8 mouse cellular contexts compared by ENCODE assay signal in the genomic region with DNA sequence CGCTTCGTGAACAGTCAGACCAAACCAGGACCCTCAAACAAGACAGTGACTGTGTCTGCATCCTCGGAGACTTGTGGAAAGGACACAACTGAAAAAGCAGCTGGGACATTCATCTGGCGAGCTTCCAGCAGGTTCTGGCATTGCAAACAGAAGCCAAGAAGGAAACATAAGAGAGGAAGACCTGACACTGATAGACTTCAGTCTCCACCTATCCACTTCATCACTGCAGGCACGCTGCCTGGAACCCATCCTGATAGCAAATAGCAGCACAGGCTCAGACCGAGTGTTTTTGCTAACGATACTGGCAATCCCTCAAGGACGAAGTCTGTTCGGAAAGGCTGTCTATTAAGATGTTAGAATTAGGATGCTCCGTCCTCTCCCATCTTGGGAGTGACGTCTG.
DNase-seq lines count a peak whose midpoint lies in the region; ATAC-seq lines count a peak whose summit lies in the region.

No protein-coding gene starts in this region.

- intact Hi-C loops in left cerebral cortex, postnatal 10 days (cut with DNase I) = no loop called here

- peak; percentile 31 for DNase-seq in adrenal gland, postnatal 25 days
- no peak for DNase-seq in adrenal gland, adult 2 months
- DNase-seq in layer of hippocampus, adult 11-12 months (ENCODE audit: low spot score) = peak; percentile 28
- DNase-seq in layer of hippocampus, adult 9-10 months (ENCODE audit: low spot score) = no peak
- peak; percentile 88 to 95 for DNase-seq in cerebellum, postnatal 14 days
- DNase-seq in left cerebral cortex, postnatal 10 days (ENCODE audit: extremely low spot score in 1 of 2, low spot score in 2 of 2) = peak; percentile 17 to 58
- DNase-seq in Muller cell, postnatal 12 days (ENCODE audit: inconsistent ontology term) = no peak

- no peak for ATAC-seq in erythroid progenitor cell, adult 5-6 weeks (replicated peaks; ENCODE audit: low FRiP score, poor library complexity, severe bottlenecking)

Comparison
In these comparisons a context has a peak if more than half of its experiments do, and no peak if none do; other contexts are left out.
1. DNase-seq: peak in adrenal gland, postnatal 25 days (single experiment), layer of hippocampus, adult 11-12 months (single experiment), cerebellum, postnatal 14 days (2 of 2) and left cerebral cortex, postnatal 10 days (2 of 2); none in adrenal gland, adult 2 months (single experiment), layer of hippocampus, adult 9-10 months (single experiment) and Muller cell, postnatal 12 days (single experiment).